Mouse (Mus musculus) embryonic fibroblast, embryonic 13.5 days (primary cell): ENCODE results near the gene Plekhf1.

ENCODE experiments used
- CTCF ChIP-seq: IDR thresholded peaks from 2 replicates; pipeline ENCODE4 v1.5.1; 2011; ENCODE audit warnings: mild to moderate bottlenecking, control low read depth, low read length, moderate library complexity, borderline replicate concordance; ENCODE audit not compliant: insufficient read depth
- POLR2A ChIP-seq: IDR thresholded peaks from 2 replicates; pipeline ENCODE4 v1.6.1; 2011; ENCODE audit warnings: low read depth, mild to moderate bottlenecking, control low read depth, low read length, moderate library complexity

- TF ChIP-seq POLR2A (no peak), CTCF (no peak)
Observed at GRCm38 (mm10) chr7:38201290-38201658, 26.5 kb downstream of the Plekhf1 start.
